Mouse (Mus musculus) heart, adult 2 months (tissue): Measurements from ENCODE around the gene Cd247.

Experiments
- CTCF ChIP-seq: fragments of 200-600 bp; IDR thresholded peaks from 2 replicates; pipeline ENCODE4 v1.8.1; 2022; ENCODE audit warnings: antibody characterized with exemption, mild to moderate bottlenecking, moderate library complexity
- EP300 ChIP-seq: fragments of 200-500 bp; IDR thresholded peaks from 2 replicates; pipeline ENCODE4 v1.6.1; 2011; ENCODE audit warnings: low read depth, low read length, control low read depth; ENCODE audit not compliant: insufficient read depth
- POLR2A ChIP-seq: fragments of 200-500 bp; IDR thresholded peaks from 2 replicates; pipeline ENCODE4 v1.6.1; 2011; ENCODE audit warnings: mild to moderate bottlenecking, low read depth, low read length, control low read depth; ENCODE audit not compliant: insufficient read depth

DNA sequence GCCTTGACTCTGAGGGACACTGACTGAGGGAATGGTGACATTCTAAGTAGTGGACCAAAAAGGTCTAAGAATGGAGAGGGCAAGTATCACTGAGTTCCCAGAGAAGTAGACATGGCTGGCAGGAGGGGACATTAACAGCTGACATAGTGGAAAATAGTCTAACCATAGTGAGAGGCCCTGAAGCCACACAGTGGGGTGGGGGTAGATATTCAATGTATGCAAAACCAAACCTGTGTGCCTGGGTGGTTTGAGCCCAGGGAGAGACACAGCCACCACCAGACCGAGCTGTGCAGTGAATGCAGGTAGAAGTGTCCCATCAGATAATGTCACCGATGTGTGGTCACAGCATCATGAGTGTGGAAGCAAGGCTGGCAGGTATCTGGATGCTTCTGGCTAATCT is 33.5 kb downstream of the Cd247 start:
- no peak for TF ChIP-seq POLR2A
- TF ChIP-seq CTCF: no peak
- no peak for TF ChIP-seq EP300
